ENCODE assay signal across 27 mouse cellular contexts in the genomic region with DNA sequence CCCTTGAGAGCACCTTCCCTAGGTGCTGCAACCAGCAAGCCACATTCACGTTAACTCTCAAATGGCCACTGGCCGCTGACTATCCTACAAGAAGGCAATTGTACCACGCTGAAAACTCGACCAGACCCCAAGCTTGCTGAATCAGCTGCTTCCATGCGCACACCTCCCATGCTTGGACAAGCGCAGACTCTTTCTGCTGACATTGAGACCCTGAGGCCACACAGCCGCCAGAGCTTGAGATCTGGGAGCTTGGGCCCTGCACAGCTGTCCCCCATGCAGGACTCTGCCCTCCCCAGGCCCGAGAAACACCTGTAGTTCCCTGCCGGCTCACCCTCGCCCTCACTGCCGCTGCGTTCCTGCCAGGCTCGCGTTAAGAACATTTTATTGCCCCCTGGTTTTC.
DNase-seq lines count a peak whose midpoint lies in the region; ATAC-seq and TF ChIP-seq lines count a peak whose summit lies in the region.
"Had no signal": no experiment of that assay in that cellular context is flagged by ENCODE, and none has a peak within 500 bp of the region (broad histone marks: within the 10 kb centered on the region; RNA-seq: fewer than 3 reads in every experiment).

No protein-coding gene starts in this region.

- ATAC-seq in kidney, embryonic 15.5 days (replicated peaks; ENCODE audit: low FRiP score), result no peak
- ATAC-seq: forebrain, embryonic 16.5 days; hindbrain, postnatal 0 days; intestine, postnatal 0 days had no signal

- H3K4me3 ChIP-seq in gastrocnemius, adult 2 months, result no peak overlapping the region
- H3K4me3 ChIP-seq in kidney, embryonic 15.5 days (replicated peaks), result no peak overlapping the region
- no peak overlapping the region for H3K4me3 ChIP-seq in embryonic facial prominence, embryonic 10.5 days
- H3K4me3 ChIP-seq in limb, embryonic 10.5 days, result no peak overlapping the region
- H3K4me3 ChIP-seq: embryonic facial prominence, embryonic 12.5 days; hindbrain, embryonic 12.5 days had no signal

- peak; percentile 10 for DNase-seq in gastrocnemius, adult 2 months
- DNase-seq in gastrocnemius, adult 8-10 months (ENCODE audit: low spot score in 2 of 2), result no peak
- no peak for DNase-seq in kidney, adult 18-20 months
- no peak for DNase-seq in embryonic facial prominence, embryonic 10.5 days (ENCODE audit: low spot score)
- DNase-seq in limb, embryonic 10.5 days (ENCODE audit: low spot score), result no peak
- DNase-seq in adrenal gland, postnatal 10 days, result no peak
- no peak for DNase-seq in right cerebral cortex, postnatal 36 days (ENCODE audit: low spot score in 2 of 2)
- DNase-seq: adrenal gland, adult 8-10 months; cerebellum, adult 8-10 months; cerebellum, postnatal 25 days; gastrocnemius, postnatal 14 days; heart, postnatal 36 days; liver; lung, adult 2 months; lung, postnatal 10 days; midbrain, embryonic 14.5 days; right cerebral cortex, postnatal 25 days; thymus, postnatal 4 days had no signal

- no peak overlapping the region for H3K27ac ChIP-seq in gastrocnemius, adult 2 months
- peak overlapping the region; percentile 42 for H3K27ac ChIP-seq in kidney, embryonic 15.5 days
- H3K27ac ChIP-seq in embryonic facial prominence, embryonic 10.5 days (replicated peaks), result peak overlapping the region; percentile 51; the same call in 1 of the 2 replicates
- H3K27ac ChIP-seq in limb, embryonic 10.5 days, result peak overlapping the region; percentile 46
- H3K27ac ChIP-seq: embryonic facial prominence, embryonic 12.5 days; hindbrain, embryonic 12.5 days; hindbrain, postnatal 0 days; liver, embryonic 14.5 days; stomach, postnatal 0 days had no signal

- H3K36me3 ChIP-seq in kidney, embryonic 15.5 days, result no peaks in the 10 kb centered on the region
- peaks cover 13% of the 10 kb centered on the region for H3K36me3 ChIP-seq in embryonic facial prominence, embryonic 10.5 days (replicated peaks)
- peaks cover 13% of the 10 kb centered on the region for H3K36me3 ChIP-seq in limb, embryonic 10.5 days
- H3K36me3 ChIP-seq: embryonic facial prominence, embryonic 12.5 days; hindbrain, embryonic 12.5 days had no signal

- intact Hi-C loops in gastrocnemius, adult 2 months (cut with DNase I), result no loop called here

- H3K4me1 ChIP-seq in kidney, embryonic 15.5 days, result peaks cover 68% of the 10 kb centered on the region
- peaks cover 54% of the 10 kb centered on the region for H3K4me1 ChIP-seq in embryonic facial prominence, embryonic 10.5 days
- H3K4me1 ChIP-seq in limb, embryonic 10.5 days, result peaks cover 68% of the 10 kb centered on the region

- H3K4me2 ChIP-seq in kidney, embryonic 15.5 days, result no peak overlapping the region
- H3K4me2 ChIP-seq: embryonic facial prominence, embryonic 12.5 days; hindbrain, embryonic 12.5 days had no signal

- H3K27me3 ChIP-seq in kidney, embryonic 15.5 days, result no peaks in the 10 kb centered on the region
- no peaks in the 10 kb centered on the region for H3K27me3 ChIP-seq in embryonic facial prominence, embryonic 10.5 days (replicated peaks; ENCODE audit: low read depth, poor library complexity, severe bottlenecking)
- no peaks in the 10 kb centered on the region for H3K27me3 ChIP-seq in limb, embryonic 10.5 days (ENCODE audit: low read depth, poor library complexity, severe bottlenecking)
- H3K27me3 ChIP-seq: embryonic facial prominence, embryonic 12.5 days; hindbrain, embryonic 12.5 days had no signal

- no peak for TF ChIP-seq CTCF in gastrocnemius, adult 2 months (IDR thresholded peaks at IDR 0.05)

- no peaks in the 10 kb centered on the region for H3K9me3 ChIP-seq in kidney, embryonic 15.5 days (replicated peaks)
- H3K9me3 ChIP-seq in embryonic facial prominence, embryonic 10.5 days, result no peaks in the 10 kb centered on the region
- H3K9me3 ChIP-seq in limb, embryonic 10.5 days (replicated peaks), result no peaks in the 10 kb centered on the region
- H3K9me3 ChIP-seq: embryonic facial prominence, embryonic 12.5 days; G1E; hindbrain, embryonic 12.5 days had no signal

- WGBS in kidney, embryonic 15.5 days, result 52% methylated on average over 14 of the region's 14 CpGs
- 82% methylated on average over 14 of the region's 14 CpGs for WGBS in embryonic facial prominence, embryonic 10.5 days
- WGBS in limb, embryonic 10.5 days, result 62% methylated on average over 14 of the region's 14 CpGs

- 0 out of 2 replicates have a peak overlapping the region, but pooled peaks have one; percentile 14 for H3K9ac ChIP-seq in kidney, embryonic 15.5 days
- H3K9ac ChIP-seq: embryonic facial prominence, embryonic 12.5 days; hindbrain, embryonic 12.5 days; liver, embryonic 14.5 days had no signal
